Mouse (Mus musculus) layer of hippocampus, postnatal 36 days (tissue): ENCODE measurements around the gene Tmem132d. TPM values are rescaled to one million over a fixed set of nuclear protein-coding genes. Genes with fewer than 3 reads are reported as not detected.

Experiments used
- DNase-seq, 2 experiments: peaks; one replicate each; pipeline ENCODE4 v3.0.0; 2022
- total RNA-seq, 2 experiments: library from RNA; stranded (reverse); gene quantifications; 2 replicates each; pipeline ENCODE4 v1.2.3; 2021

The Tmem132d gene
- total RNA-seq, 2 experiments from 2014 or later, result 14.6 to 20.2 TPM

DNA sequence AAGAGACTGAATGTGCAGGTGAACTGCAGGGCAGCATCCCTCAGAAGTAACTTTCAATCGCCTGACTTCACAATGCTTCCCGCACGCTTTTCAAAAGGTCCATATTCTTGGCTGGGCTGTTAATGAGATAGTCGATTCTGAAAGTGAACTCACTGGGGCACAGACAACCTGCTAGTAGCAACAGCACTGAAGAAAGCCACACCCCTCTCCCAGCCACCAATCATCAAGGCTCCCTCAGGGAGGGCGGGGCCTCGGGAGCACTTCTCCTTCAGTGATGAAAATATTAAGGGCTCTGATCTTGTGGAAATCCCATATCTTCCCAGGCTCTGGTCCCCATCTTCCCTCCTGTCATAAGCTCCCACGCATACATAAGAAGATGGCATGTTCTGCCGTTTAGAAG, 27.8 kb downstream of the Tmem132d start:
- no peak for DNase-seq

DNA sequence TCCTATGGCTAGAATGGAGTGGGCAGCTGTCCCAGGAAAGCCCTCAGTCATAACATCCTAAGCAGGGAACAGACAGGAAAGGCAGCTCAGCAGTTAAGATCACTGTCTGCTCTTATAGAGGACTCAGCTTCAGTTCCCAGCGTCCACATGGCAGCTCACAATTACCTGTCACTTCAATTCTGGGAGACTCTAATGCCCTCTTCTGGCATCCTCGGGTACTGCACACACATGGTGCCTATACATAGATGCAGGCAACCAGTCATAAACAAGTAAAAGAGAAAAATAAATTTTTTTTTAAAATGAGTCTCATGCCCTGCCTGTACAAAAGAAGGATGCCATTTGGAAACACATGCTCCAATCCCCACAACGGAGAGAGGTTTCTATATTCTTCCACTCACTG, 28.7 kb downstream of the Tmem132d start:
- no peak for DNase-seq

DNA sequence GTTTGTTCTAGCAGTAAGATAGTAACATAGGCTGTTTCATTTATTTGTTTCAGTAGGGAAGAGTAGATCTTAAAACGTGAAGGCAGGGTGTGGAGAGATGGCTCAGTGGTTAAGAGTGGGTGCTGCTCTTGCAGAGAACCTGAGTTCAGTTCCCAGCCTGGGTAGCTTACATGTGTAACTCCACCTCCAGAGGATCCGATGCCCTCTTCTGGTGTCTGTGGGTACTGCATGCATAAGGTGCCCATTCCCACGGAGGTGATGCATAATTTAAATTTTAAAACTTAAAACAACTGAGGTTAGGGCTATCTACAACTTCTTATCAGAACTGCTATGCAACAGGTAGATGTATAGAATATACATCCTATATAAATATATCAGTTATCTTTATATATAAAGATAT, 40.5 kb downstream of the Tmem132d start:
- no peak for DNase-seq

DNA sequence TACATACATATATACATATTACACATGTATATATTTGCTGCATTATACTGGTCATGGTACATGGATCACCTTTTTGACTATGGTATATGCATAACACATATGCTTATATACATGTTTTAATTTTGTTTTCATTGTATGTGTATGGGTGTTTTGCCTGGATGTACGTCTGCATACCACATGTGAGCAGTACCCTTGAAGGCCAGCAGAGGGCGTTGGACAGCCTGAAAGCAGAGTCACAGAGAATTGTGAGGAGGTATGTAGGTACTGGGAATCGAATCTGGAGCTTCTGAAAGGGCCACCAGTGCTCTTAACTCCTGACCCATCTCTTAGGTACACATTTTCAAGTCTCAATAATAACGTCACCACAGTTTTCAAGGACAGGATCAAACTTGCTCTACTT, 43.2 kb downstream of the Tmem132d start:
- DNase-seq, result no peak

DNA sequence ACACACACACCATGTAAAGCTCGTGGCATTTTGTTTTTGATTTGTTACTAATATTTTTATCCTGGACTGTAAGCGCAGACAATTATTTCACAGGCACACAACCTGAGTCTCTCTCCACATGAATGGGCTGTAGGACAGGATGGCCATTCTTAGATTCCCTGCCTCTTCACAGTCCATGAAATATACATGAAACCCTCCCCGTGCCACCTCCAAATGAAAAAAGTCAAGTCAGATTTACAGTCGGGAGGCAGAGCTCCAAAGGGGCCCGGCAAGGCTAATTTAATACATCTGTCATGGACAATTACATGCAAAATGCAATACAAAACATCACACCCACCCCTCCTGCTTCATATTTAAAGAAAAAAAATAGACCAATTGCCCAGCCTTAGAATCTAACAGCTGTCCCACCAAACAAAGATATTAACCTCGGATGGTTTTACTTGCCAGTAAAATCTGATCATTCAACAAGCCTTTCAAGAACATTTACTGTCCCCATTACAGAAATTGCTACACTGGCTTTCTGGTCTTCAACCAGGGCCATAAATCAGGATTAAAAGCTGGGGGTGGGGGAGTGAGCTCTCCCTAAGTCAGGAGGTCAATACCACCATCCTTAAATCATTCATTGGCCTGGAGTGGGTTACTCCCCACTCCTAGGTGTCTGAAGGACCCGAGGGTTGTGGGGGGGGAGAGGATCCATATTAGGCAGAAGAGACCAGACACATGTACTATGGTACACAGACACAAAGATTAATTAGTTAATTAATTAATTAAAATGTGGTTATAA, 44.3 kb downstream of the Tmem132d start:
- no peak for DNase-seq

DNA sequence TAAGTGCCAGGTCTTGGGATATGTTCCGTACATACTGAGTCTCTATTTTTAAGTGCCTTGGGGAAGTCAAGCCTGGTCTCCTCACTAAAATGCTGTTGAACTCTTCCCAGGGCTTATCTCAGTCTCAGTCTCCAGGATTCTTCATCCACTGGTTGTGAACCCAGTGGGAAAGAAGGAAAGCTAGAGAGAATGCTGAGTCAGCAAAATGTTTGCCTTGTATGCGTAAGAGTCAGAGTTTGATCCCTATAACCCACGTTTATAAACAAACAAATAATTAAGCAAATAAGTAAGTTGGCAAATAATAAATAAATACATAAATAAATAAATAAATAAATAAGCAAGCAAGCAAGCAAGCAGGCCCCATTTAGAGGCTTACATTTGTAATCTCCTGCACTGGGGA, 63.1 kb downstream of the Tmem132d start:
- no peak for DNase-seq

DNA sequence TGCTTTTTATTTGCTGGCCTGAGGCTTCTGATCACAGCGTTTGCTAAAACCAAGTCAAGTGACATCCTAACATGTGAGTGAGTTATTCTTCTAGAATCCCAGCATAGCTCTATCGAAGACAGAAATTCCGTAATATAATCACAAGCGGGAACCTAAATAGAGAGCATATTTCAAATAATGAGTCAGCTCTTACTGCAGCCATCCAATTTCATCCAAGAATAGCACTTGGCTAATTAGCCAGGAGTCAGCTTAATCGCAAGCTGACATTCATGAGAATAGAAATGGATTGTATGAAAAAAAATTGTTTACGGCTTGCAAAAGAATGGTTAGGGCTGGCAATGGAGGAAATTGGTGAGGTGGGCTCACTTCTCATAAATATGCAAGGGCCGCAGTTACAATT, 63.8 kb downstream of the Tmem132d start:
- no peak for DNase-seq

DNA sequence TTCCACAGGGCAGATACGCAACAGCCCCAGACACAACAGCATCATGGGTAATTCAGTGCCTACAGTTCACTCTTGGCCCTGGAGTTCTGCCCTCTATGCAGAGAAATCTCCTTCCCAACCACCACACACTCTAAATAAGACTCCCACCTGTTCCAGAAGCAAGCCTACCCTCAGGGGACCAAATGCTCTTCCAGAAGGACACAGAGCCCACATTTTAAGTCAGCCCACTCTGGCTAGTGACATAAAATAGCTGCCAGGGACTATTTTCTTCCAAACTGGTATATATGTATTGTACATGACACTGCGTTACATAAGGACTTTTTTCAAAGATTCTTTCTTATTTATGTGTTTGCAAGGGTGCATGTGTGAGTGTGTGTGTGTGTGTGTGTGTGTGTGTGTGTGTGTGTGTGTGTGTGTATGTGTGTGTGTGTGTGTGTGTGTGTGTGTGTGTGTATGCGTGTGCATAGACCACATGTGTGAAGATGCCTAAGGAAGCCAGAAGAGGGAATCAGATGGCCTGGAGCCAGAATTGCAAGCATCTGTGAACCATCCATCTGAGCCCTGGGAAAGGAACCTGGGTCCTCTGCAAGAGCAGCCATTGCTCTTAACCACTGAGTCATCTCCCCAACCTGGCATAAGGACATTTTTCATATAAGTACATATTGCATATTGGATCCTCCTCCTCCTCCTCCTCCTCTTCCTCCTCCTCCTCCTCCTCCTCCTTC, 67.5 kb downstream of the Tmem132d start:
- DNase-seq, result no peak

DNA sequence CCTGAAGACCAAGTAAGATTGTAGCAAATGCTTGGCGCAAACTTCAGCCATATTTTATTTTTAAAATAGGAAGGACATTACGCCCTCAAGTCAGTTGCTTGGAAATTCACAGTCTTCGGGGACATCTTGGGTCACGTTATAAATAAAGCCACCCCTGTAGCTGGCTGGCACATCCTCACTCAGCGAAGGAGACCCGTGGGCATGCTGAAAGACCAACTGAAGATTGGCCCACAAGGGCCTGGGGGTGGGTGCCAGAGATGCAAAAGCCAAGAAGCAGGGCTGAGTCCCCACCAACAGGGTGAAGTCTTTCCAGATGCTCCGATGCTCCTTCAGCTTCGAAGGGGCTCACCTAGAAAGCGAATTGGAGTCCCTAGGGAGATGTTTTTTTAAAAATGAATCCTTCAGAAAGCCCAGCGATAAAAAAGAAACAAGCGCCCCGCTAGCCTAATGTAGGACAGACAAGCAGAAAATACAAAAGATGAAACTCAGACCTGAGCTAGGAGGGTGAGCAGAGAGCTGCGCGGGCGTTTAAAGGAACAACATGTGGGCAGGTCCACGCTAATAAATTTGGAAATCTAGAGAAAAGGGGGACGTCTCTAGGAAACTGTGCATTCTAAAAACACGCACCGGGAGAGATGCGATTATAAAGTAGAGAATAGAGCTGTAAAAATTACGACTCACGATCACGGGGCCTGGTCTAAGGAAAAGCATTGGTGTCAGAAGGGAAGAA, 71.8 kb downstream of the Tmem132d start:
- DNase-seq, result no peak

DNA sequence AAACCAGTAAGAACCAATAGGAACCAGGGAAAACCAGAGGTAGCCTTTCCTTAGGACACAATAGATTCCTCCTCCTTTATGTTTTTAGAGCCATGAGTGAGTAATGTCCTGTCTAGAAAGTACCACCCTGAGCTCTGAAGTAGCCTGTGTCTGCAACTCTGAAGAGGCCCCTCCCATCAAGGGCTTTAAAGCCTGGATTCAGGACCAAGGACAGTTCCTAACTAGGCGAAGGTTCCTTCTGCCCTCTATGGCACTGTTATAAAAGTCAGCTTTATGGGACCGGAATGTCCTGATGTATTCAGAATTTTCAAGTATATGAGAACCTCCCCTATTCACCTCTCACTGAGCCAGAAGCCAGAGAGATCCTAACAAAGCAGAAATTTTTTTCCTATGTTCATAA, 84.0 kb downstream of the Tmem132d start:
- DNase-seq, result no peak

DNA sequence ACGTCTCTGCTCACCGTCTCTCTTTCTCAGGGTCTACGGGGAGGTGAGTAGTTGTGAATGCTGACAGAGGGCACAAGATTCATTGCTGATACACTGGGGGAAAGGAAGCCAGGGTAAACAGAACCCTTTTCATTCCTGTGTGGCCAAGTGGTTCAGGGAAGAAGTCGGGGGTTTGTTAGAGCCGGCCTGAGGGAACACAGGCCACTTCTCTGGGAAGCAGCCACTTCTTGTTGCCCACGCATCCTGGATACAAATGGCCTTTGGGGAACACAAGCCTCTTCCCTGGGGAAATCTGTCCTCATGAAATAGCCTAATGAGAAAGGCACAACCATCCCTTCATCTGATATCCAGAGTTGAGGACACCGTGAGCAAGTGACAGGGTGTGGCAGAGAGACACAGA, 96.0 kb downstream of the Tmem132d start:
- DNase-seq, result no peak

DNA sequence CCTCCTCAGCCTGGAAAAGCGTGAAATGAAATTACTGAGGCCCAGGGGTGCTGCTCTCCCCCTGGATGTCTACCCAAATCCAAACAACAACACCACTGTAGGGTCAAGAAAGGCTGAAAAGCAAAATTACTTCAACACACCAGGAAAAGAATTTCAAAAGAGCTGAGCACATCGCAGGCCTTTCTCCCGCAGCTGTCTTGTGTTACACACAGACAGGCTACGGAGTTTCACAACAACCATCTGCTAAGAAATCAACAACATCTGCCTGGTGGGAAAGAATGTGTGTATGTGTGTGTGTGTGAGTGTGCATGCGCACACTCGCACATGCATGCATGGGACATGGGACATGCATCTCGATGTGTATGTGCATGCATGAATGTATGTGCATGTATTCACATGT, 100.1 kb downstream of the Tmem132d start:
- DNase-seq, result no peak

DNA sequence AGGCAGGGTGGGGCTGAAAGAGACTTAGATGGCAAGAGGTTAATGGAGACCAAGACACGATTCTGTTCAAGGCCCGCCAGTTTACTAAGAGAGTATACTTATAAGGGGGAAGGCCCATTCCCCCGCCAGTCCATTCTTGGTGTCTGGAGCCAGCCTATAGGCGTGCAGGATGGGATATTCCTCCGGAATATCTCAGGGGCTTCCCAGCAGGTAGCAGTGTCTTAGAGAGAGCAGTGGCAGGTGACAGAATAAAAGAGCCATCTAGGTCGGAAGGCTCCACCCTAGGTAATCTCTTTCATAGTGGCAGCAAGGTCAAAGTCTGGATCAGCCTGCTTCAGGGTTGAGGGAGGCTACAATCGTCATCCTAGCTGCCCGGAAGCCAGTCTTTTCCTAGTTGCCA, 102.5 kb downstream of the Tmem132d start:
- DNase-seq, result no peak

DNA sequence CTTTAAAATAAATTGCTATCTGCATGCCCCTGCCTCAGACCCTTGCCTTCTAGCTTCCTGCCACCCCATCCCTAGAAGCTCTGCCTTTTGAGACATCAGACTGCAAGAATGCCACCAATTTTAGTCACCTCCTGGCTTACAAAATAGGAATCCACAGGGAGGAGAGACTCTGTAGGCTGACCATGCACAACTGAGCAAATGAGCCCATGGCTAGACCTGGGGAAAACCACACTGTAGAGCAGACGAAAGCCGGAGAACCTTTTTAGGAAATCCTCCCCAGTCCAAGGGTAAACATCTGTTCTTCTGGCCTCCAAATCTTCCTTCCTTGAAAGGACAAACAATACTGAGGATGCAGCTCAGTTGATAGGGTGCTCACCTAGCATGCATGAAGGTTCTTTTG, 130.5 kb downstream of the Tmem132d start:
- DNase-seq, result no peak

DNA sequence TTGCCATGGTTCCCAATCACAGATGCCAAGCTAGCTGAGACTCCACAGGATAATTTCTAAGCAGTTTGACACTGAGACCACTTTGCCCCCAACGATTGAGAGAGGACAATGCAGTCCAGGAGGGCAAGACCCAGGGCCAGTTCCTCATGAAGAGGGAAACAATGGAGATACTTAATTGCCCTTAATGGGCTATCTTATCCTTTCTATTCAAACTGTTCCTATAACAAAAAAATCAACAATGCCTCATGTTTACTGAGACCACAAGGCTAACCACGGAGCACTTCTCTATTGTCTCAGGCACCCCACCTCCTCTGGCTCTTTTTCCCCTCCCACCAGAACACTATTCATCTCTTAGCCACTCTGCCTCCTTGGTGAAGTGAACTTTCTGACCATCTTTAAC, 141.7 kb downstream of the Tmem132d start:
- DNase-seq, result no peak

DNA sequence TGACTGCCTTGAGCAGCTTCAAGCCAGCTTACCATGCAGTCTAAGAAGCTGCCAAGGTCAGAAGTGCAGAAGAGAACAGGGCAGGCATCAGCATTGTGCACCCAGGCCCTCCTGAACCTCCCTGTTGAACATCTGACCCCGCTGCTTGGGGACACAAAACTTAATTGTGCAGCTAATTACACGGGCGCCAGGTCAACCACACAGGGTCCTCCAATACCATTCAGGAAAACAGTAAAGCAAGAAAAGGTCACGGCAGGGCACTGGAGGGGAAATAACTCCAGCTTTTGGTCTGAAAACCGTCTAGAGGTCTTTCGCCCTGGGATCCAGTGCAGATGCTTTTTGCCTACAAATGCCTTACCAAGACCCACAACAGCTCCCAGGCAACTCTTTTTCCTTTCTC, 159.6 kb downstream of the Tmem132d start:
- no peak for DNase-seq

DNA sequence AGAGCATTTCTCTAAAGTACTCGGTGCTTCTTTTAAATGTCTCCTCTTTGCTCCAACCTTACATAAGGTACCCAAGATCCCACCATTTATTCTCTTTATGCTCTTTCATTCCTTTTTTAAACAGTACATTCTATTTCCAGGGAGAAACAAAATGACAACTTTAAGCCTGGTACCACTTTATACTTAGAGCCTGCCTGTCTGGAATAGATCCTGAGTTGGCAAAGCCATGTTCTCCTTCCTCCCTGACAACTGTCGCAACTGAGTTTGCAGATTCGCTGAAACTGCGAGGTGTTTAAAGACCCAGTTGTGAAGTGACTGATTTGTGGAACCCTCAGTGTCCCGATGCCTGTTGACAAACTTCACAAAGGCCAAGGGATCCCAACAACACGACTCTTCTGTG, 165.5 kb downstream of the Tmem132d start:
- no peak for DNase-seq

DNA sequence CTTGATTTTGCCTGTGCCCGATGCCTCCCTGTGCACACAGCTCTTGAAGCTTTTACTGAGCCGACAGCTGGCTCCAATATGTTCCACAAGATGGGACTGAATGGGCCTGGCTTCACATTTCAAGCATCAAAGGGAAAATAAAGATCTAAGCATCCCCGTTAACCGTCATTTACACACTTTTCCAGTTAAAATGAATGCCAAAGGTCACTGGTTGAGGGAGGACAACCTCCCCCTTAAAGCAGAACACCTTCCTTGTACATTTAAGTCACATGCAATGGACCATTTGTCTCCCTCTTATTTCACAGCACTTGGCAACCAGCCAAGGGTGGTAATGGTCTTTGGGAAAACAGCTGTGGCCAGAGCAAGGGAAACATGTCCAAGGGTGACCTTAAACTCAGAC, 188.7 kb downstream of the Tmem132d start:
- peak; percentile 14 for DNase-seq

DNA sequence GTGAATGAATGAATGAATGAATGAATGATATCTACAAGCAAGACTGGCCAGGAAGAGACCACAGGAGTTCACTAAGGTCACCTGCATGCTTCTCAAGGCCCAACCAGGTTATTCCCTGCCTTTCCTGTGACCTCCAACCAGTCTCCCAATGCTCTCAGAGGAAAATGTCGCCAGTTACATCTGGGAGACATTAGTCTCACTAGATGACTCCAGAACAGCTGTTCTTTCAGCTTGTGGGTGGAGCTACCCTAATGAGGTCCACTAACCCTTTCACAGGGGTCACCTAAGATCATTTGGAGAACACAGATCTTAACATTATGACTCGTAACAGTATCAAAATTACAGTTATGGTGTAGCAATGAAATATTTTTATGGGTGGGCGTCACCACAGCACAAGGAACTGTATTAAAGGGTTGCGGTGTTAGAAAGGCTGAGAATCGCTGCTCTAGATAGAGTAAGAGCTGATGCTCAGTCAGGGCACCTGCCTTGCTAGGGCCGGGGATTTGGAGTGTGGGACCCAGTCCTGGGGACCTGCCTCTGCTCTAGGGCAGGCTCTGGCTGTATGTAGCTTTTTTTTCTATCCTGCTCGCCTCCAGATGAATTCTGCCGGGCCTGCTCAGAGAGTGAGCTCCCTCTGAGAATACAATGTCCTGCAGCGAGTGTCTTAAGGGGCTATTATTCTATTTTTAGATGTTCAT, 196.1 kb downstream of the Tmem132d start:
- DNase-seq, result no peak

DNA sequence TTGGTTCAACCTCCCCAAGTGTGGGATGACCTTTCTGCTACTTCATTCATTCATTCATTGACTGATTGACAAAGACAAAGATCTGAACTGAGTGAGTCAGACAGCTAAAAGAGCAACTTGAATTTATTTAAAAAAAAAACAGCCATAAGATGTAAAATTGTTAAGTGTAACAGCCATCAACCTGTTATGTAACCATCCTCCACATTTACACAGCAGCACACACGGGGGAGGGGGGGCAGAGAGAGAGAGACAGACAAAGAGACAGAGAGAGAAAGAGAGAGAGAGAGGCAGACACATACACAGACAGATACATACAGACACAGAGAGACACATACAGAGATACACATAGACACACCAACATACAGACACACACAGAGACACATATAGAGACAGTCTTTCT, 197.3 kb downstream of the Tmem132d start:
- no peak for DNase-seq

DNA sequence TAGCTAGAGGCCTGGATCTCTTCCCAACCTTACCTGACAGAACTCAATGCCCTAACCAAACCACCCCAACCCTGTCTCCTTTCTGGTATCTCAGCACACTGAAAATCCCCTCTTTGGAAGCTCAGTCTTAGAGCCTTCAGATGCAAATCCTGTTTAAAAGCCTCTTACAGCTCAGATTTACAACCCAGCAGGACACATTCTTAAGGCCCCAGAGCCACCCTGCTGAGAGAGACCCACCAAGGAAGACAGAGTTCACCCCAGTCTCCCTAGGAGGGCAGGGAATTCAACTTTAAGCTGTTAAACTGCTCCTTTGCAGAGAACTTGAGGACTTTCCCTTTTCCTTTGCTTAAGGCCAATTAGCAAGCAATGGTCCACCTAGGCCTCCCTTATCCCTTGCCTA, 199.8 kb downstream of the Tmem132d start:
- DNase-seq, result no peak

DNA sequence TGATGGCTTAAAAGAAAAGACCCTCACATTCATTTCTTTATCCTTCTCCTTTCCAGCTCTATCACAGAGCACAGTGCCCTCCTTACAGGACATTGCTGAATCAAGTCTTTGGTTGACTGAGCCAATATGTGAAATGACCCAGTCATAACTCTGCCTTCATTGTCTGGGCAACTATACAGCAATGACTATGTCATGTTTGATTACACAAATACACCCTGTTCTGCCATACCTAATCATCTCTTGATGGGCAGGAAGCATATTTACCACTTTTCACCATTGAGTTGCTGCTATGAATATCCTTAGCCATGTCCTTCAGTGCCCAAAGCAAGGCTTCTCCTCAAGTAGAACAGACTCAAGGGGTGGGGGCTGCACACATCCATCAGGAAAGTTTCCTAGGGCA, 214.6 kb downstream of the Tmem132d start:
- DNase-seq, result no peak

DNA sequence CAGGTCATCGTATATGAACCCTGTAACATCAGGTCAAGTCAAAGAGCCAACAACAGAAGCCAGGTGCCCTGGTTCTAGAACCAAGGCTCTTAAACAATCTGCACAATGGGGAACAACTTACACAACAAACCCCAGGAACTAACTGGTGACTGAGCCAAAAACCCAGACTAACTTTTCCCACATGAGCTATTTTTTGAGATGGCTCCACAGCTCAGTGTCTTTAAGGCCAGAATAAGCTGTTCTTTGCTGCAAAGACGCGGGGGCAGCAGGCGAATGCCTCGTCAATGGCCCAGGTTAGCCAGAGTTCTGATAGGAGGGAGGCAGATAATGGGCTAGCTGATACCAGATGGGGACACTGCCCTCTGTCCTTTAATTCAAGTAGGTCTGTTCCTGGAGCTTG, 221.8 kb downstream of the Tmem132d start:
- no peak for DNase-seq
